Mouse (Mus musculus): ENCODE results near the gene Myh14. TPM values are rescaled to one million over a fixed set of nuclear protein-coding genes. Genes with fewer than 3 reads are reported as not detected.

The Myh14 gene
- polyA plus RNA-seq, 1 experiment from 2014 or later: 2.3 TPM

DNA sequence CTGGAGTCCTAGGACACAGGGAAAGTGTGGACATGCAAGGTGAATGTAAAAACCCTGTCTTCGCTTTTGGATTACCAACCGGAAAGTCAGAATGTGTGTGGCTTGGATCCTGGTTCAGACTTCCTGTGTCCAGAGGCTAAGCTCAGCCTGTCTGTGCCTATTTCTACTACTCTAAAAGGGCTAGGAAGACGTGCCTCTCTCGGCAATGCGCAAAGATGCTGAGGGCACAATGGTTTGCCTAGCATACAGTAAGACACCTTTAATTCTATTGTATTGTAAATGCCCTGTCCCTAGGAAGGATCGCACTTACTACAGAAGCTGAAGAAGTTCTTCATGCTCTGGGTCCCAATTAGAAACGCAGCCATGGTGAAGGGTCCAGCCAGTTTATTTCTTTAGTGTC is 65.2 kb downstream of the Myh14 start:
- no peak overlapping the region for H3K4me2 ChIP-seq
- no peaks in the 10 kb centered on the region for H3K36me3 ChIP-seq (replicated peaks)
- H3K4me1 ChIP-seq: peaks cover 37% of the 10 kb centered on the region
- no peak overlapping the region for H3K4me3 ChIP-seq (replicated peaks)
- no peak overlapping the region for H3K9ac ChIP-seq
- peaks cover 87% of the 10 kb centered on the region for H3K27me3 ChIP-seq
- ATAC-seq (ENCODE audit: low FRiP score): no peak
- H3K27ac ChIP-seq: no peak overlapping the region
- no peaks in the 10 kb centered on the region for H3K9me3 ChIP-seq
- WGBS: 36% methylated on average over 7 of the region's 7 CpGs

GRCm38 (mm10) chr7:44604619-44605018 is 66.0 kb downstream of the Myh14 start:
- 0% methylated on average over 8 of the region's 8 CpGs for WGBS
- Histone ChIP-seq H3K9ac (peak overlapping the region; percentile 33), H3K4me2 (peak overlapping the region; percentile 54), H3K4me1 (peaks cover 37% of the 10 kb centered on the region), H3K4me3 (replicated peaks) (peak overlapping the region; percentile 34), H3K36me3 (replicated peaks) (no peaks in the 10 kb centered on the region), H3K27me3 (peaks cover 89% of the 10 kb centered on the region), H3K27ac (no peak overlapping the region), H3K9me3 (no peaks in the 10 kb centered on the region)
- ATAC-seq (ENCODE audit: low FRiP score): no peak

DNA sequence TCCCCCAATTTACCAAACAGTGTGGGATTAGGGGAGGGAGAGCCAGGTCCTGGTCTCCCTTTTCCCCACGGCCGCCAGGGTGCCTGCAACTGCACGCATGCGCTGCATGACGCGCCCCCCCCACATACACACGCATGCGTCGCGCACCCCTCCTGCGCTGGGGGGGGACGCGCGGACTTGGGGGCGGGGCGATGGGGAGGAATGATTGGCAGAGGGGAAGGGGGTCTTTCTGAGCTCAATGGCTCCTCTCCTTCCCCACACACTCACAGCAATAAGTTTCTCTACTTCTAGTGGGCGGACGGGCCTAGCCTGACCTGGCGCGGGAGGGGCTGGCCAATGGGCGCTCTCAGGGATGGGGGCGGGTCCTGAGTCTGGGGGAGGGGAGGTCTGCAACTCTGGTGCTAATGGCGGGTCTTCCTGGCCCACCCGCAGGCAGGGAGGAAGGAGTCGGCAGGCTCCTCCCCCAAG is 66.5 kb downstream of the Myh14 start:
- ATAC-seq (ENCODE audit: low FRiP score): peak; percentile 73
- Histone ChIP-seq H3K4me1 (peaks cover 37% of the 10 kb centered on the region), H3K27me3 (peaks cover 87% of the 10 kb centered on the region), H3K36me3 (replicated peaks) (no peaks in the 10 kb centered on the region), H3K4me2 (peak overlapping the region; percentile 54), H3K27ac (no peak overlapping the region), H3K9ac (peak overlapping the region; percentile 33), H3K4me3 (replicated peaks) (peak overlapping the region; percentile 34), H3K9me3 (no peaks in the 10 kb centered on the region)
- WGBS: 1% methylated on average over 25 of the region's 25 CpGs

- Histone ChIP-seq H3K4me1 (peaks cover 37% of the 10 kb centered on the region), H3K27ac (no peak overlapping the region), H3K4me3 (replicated peaks) (peak overlapping the region; percentile 34; the same call in 1 of the 2 replicates), H3K36me3 (replicated peaks) (no peaks in the 10 kb centered on the region), H3K9ac (no peak overlapping the region), H3K4me2 (peak overlapping the region; percentile 54; the same call in 1 of the 2 replicates), H3K9me3 (no peaks in the 10 kb centered on the region), H3K27me3 (peaks cover 85% of the 10 kb centered on the region)
- ATAC-seq (ENCODE audit: low FRiP score): 0 out of 2 replicates have a peak, but pooled peaks have one; percentile 1
- 3% methylated on average over 20 of the region's 20 CpGs for WGBS
These were observed 67.3 kb downstream of the Myh14 start for GRCm38 (mm10) chr7:44603186-44603855.

- no peak overlapping the region for H3K9ac ChIP-seq
- H3K27me3 ChIP-seq: peaks cover 77% of the 10 kb centered on the region
- no peaks in the 10 kb centered on the region for H3K9me3 ChIP-seq
- ATAC-seq (ENCODE audit: low FRiP score): peak; percentile 31
- H3K4me2 ChIP-seq: peak overlapping the region; percentile 19; the same call in 1 of the 2 replicates
- H3K4me1 ChIP-seq: peaks cover 37% of the 10 kb centered on the region
- H3K36me3 ChIP-seq (replicated peaks): no peaks in the 10 kb centered on the region
- H3K27ac ChIP-seq: no peak overlapping the region
- H3K4me3 ChIP-seq (replicated peaks): no peak overlapping the region
- WGBS: 16% methylated on average over 11 of the region's 11 CpGs
These were observed 68.2 kb downstream of the Myh14 start for GRCm38 (mm10) chr7:44602443-44602842.

- peaks cover 69% of the 10 kb centered on the region for H3K27me3 ChIP-seq
- no peaks in the 10 kb centered on the region for H3K36me3 ChIP-seq (replicated peaks)
- no peak overlapping the region for H3K27ac ChIP-seq
- no peak overlapping the region for H3K4me3 ChIP-seq (replicated peaks)
- ATAC-seq (ENCODE audit: low FRiP score): no peak
- 12% methylated on average over 19 of the region's 19 CpGs for WGBS
- peak overlapping the region; percentile 48; the same call in 1 of the 2 replicates for H3K9ac ChIP-seq
- peaks cover 37% of the 10 kb centered on the region for H3K4me1 ChIP-seq
- H3K4me2 ChIP-seq: peak overlapping the region; percentile 24; the same call in 1 of the 2 replicates
- no peaks in the 10 kb centered on the region for H3K9me3 ChIP-seq
These were observed 69.0 kb downstream of the Myh14 start for GRCm38 (mm10) chr7:44601646-44602045.

DNA sequence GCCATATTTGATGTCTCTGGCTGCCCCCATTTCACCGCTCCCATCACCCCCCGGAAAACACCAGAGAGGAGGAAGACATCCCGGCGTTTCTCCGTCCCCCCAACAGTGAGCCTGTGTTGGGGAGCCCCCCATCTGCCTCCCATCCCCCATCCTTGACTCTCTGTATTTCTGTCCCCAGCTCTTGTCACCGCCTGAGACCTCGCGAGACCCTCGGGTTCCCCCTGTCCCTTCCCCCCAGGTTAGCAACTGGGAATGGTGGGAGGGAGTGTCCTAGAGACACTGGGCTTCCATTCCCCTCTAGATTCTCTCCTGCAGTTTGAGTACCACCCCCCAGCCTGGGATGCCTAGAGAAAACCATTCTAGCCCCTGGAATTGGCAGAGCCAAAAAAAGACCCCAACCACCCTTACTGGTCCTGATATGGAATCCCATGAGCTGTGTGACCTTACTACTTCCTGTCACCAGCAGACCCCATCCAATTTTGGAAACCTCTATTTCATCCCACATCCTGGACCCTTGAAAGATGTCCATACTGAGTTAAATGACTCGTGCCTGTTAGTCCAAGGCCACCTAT is 69.9 kb downstream of the Myh14 start:
- WGBS: 82% methylated on average over 10 of the region's 10 CpGs
- no peaks in the 10 kb centered on the region for H3K36me3 ChIP-seq (replicated peaks)
- H3K4me1 ChIP-seq: peaks cover 37% of the 10 kb centered on the region
- H3K9me3 ChIP-seq: no peaks in the 10 kb centered on the region
- H3K27ac ChIP-seq: no peak overlapping the region
- H3K27me3 ChIP-seq: peaks cover 64% of the 10 kb centered on the region
- no peak overlapping the region for H3K4me3 ChIP-seq (replicated peaks)
- no peak for ATAC-seq (ENCODE audit: low FRiP score)
- no peak overlapping the region for H3K9ac ChIP-seq
- no peak overlapping the region for H3K4me2 ChIP-seq

DNA sequence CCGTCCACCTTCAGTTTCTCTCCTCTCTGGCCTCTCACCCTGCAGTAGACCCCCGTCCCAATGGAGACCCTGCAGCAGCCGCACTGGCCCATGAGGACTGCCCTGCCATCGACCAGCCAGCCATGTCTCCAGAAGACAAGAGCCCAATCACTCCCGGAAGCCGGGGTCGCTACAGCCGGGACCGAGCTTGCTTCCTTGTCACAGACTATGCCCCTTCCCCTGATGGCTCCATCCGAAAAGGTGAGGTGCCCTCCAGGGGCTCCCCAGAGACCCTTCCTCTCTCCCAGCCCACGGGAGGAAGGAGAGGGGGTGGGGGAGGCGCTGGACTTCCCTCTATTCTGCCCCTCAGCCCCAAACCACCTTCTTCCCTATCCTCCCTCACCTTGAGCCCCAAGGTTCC is 72.3 kb downstream of the Myh14 start:
- 89% methylated on average over 11 of the region's 12 CpGs for WGBS
- no peak for ATAC-seq (ENCODE audit: low FRiP score)

DNA sequence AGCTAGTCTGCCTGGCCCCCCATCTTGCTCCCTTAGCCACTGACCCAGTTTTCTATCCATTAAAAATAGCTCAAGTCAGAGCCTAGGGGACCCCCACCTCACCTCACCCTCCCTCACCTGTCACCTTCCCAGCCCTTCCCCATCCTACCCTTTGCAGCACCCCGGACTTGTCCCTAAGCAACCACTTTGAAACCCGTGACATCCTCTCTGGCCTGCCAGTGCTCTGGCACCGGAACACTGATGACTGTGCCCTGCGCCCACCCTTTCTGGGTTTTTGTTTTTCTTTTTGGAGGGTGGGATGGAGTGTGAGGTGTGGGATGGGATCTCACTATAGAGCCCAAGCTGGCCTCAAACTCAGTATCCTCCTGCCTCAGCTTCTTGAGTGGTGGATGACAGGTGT is 73.0 kb downstream of the Myh14 start:
- 94% methylated on average over 4 of the region's 4 CpGs for WGBS
- Histone ChIP-seq H3K9ac (no peak overlapping the region), H3K4me3 (replicated peaks) (no peak overlapping the region), H3K4me1 (peaks cover 31% of the 10 kb centered on the region), H3K36me3 (replicated peaks) (no peaks in the 10 kb centered on the region), H3K9me3 (no peaks in the 10 kb centered on the region), H3K4me2 (no peak overlapping the region), H3K27me3 (peaks cover 46% of the 10 kb centered on the region), H3K27ac (no peak overlapping the region)
- no peak for ATAC-seq (ENCODE audit: low FRiP score)

More for the DNA sequence above, 72.3 kb downstream of the Myh14 start:
- Histone ChIP-seq H3K4me3 (replicated peaks) (no peak overlapping the region), H3K36me3 (replicated peaks) (no peaks in the 10 kb centered on the region), H3K9ac (no peak overlapping the region), H3K27me3 (peaks cover 46% of the 10 kb centered on the region), H3K27ac (no peak overlapping the region), H3K4me2 (no peak overlapping the region), H3K4me1 (peaks cover 32% of the 10 kb centered on the region), H3K9me3 (no peaks in the 10 kb centered on the region)

- Histone ChIP-seq H3K4me2 (no peak overlapping the region), H3K36me3 (replicated peaks) (no peaks in the 10 kb centered on the region), H3K9ac (no peak overlapping the region), H3K9me3 (no peaks in the 10 kb centered on the region), H3K4me3 (replicated peaks) (no peak overlapping the region), H3K27ac (no peak overlapping the region), H3K27me3 (peaks cover 46% of the 10 kb centered on the region), H3K4me1 (peaks cover 31% of the 10 kb centered on the region)
- ATAC-seq (ENCODE audit: low FRiP score): no peak
- 74% methylated on average over 5 of the region's 5 CpGs for WGBS
These were observed 73.6 kb downstream of the Myh14 start for GRCm38 (mm10) chr7:44596996-44597538.

DNA sequence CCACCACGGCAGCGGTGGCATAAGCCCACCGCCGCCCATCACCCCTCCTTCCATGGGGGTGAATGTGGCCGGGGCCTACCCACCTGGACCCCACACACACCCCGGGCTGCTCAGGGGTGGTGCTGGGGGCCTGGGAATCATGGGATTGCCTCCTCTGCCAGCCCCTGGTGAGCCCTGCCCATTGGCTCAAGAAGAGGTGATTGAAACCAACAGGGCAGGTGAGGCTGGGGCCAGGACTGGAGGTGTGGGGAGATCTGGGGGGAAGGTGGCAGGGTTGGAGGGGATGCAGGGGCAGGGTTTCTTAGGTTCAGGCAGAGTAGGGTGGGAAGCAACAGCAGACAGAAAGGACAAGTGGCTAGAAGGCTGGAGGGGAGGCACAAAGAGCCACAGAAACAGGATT is 74.6 kb downstream of the Myh14 start:
- no peaks in the 10 kb centered on the region for H3K36me3 ChIP-seq (replicated peaks)
- peaks cover 45% of the 10 kb centered on the region for H3K27me3 ChIP-seq
- ATAC-seq (ENCODE audit: low FRiP score): no peak
- no peak overlapping the region for H3K4me3 ChIP-seq (replicated peaks)
- no peak overlapping the region for H3K27ac ChIP-seq
- H3K9ac ChIP-seq: no peak overlapping the region
- H3K4me2 ChIP-seq: no peak overlapping the region
- WGBS: 95% methylated on average over 6 of the region's 6 CpGs
- peaks cover 32% of the 10 kb centered on the region for H3K4me1 ChIP-seq
- H3K9me3 ChIP-seq: no peaks in the 10 kb centered on the region

- Histone ChIP-seq H3K27me3 (peaks cover 40% of the 10 kb centered on the region), H3K9me3 (no peaks in the 10 kb centered on the region), H3K27ac (no peak overlapping the region), H3K9ac (no peak overlapping the region), H3K4me2 (no peak overlapping the region), H3K36me3 (replicated peaks) (no peaks in the 10 kb centered on the region), H3K4me3 (replicated peaks) (no peak overlapping the region), H3K4me1 (peaks cover 39% of the 10 kb centered on the region)
- no peak for ATAC-seq (ENCODE audit: low FRiP score)
- WGBS: 95% methylated on average over 20 of the region's 20 CpGs
These were observed 75.5 kb downstream of the Myh14 start for GRCm38 (mm10) chr7:44595131-44595561.
